Mouse (Mus musculus) midbrain, postnatal 0 days (tissue): ENCODE measurements around the gene Rps27rt. TPM values are rescaled to one million over a fixed set of nuclear protein-coding genes. Genes with fewer than 3 reads are reported as not detected.
"Not testable (repeated sequence)": the region's sequence is repeated elsewhere in the genome, so short reads cannot be mapped to it uniquely, and the experiment has no call there.

Experiments
- ATAC-seq: fragments of 200-750 bp; cut with Nextera tagmentation; 2 replicates; pipeline ENCODE4 v1.8.0; 2017; ENCODE audit warnings: moderate number of reproducible peaks, mild to moderate bottlenecking, moderate TSS enrichment, moderate library complexity; ENCODE audit not compliant: low FRiP score
- DNase-seq: peaks from one replicate; pipeline ENCODE4 v3.0.0-alpha.2; 2015; ENCODE audit warnings: low spot score
- H3K27ac ChIP-seq: fragments of 300-500 bp; sonication (generic); 2 replicates; pipeline ENCODE4 v1.5.1; 2014; ENCODE audit warnings: low read depth, mild to moderate bottlenecking, low read length, mixed read lengths
- H3K27me3 ChIP-seq: fragments of 300-500 bp; sonication (generic); 2 replicates; pipeline ENCODE4 v1.6.1; 2014; ENCODE audit warnings: low read length, control low read depth, mixed read lengths; ENCODE audit not compliant: insufficient read depth
- H3K36me3 ChIP-seq: fragments of 300-500 bp; sonication (generic); 2 replicates; pipeline ENCODE4 v1.6.1; 2014; ENCODE audit warnings: low read length, control low read depth, mixed read lengths; ENCODE audit not compliant: insufficient read depth
- H3K4me1 ChIP-seq: fragments of 300-500 bp; sonication (generic); 2 replicates; pipeline ENCODE4 v1.6.1; 2014; ENCODE audit warnings: mild to moderate bottlenecking, control low read depth, antibody characterized with exemption, low read length, mixed read lengths; ENCODE audit not compliant: insufficient read depth
- H3K4me2 ChIP-seq: fragments of 300-500 bp; sonication (generic); 2 replicates; pipeline ENCODE4 v1.6.1; 2014; ENCODE audit warnings: low read depth, mild to moderate bottlenecking, low read length, mixed read lengths; ENCODE audit not compliant: poor library complexity, severe bottlenecking
- H3K4me3 ChIP-seq: fragments of 300-500 bp; sonication (generic); 2 replicates; pipeline ENCODE4 v1.5.1; 2014; ENCODE audit warnings: low read depth, mild to moderate bottlenecking, low read length, moderate library complexity
- H3K9ac ChIP-seq: fragments of 300-500 bp; sonication (generic); replicated peaks from 2 replicates; pipeline ENCODE4 v1.6.1; 2014; ENCODE audit warnings: mild to moderate bottlenecking, low read length, moderate library complexity, mixed read lengths; ENCODE audit not compliant: poor library complexity, severe bottlenecking
- H3K9me3 ChIP-seq: fragments of 300-500 bp; sonication (generic); 2 replicates; pipeline ENCODE4 v1.6.1; 2016; ENCODE audit warnings: low read length, control low read depth
- CTCF ChIP-seq: IDR thresholded peaks from 2 replicates; pipeline ENCODE4 v1.5.1; 2016; ENCODE audit warnings: antibody characterized with exemption, mild to moderate bottlenecking
- WGBS: fragments of 180-500 bp; shearing (Covaris S2); extraction: QIAGEN DNeasy Blood & Tissue Kit; methylation state at CpG from one replicate; pipeline ENCODE4 v1.1.7; 2014; 5-methylcytosine and 5-hydroxymethylcytosine counted together
- polyA plus RNA-seq: library from polyadenylated mRNA; unstranded; fragments of >200 nt; fragmentation: Nextera tagmentation; extraction: Ambion mirVana; gene quantifications from 2 replicates; pipeline ENCODE4 v1.2.1, GENCODE M21; 2015
- total RNA-seq: library from RNA; depleted of rRNA; stranded (reverse); fragments of >200 nt; gene quantifications from 2 replicates; pipeline ENCODE4 v1.2.3, GENCODE M21; 2014; rRNA removed

Gene Rps27rt
- 20.7 and 27.4 TPM in 2 replicates for total RNA-seq
- 195 and 227 TPM in 2 replicates for polyA plus RNA-seq

DNA sequence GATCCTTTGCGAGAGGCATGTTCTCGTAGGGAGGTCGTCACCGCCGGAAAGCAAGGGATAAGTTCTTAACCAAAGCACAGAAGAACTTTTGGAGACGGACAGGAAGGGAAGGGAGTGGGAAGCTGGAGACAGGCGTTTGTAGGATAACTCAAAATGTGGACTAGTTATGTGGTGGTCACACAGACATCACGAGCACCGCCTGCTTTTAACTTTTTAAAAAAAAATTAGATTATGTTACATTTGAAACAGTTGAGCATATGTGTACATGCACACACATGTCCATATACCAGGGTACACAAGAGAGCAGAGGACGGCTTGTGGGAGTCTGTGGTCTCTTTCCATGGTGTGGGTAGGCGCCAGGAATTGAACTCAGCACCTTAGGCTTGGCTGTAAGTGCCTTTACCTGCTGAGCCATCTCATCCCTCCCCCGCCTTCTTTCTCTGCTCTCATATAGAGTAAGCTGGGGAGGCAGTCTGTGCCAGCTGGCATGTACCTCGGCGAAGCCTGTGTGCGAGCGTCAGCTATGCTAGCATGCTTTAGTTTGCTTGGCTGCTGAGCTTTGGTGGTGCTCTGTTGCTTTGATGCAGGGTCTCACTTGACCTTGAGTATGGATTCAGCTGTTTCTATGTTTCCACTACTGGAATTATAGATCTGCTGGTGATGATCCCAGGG lies at the start of gene Rps27rt:
TSS of gene Rps27rt (minus strand) at position 51 of the 672 bp plus-strand sequence.
- Histone ChIP-seq H3K9me3 (no peaks in the 10 kb centered on the region), H3K4me2 (no peak within 1 kb of the TSS), H3K27me3 (no peaks in the 10 kb centered on the region; the same call in 1 of the 2 replicates), H3K4me1 (peaks cover 9% of the 10 kb centered on the region; the same call in 1 of the 2 replicates), H3K27ac (no peak within 1 kb of the TSS), H3K9ac (no peak within 1 kb of the TSS), H3K36me3 (no peaks in the 10 kb centered on the region), H3K4me3 (no peak within 1 kb of the TSS)
- ATAC-seq (no peak), DNase-seq (peak; percentile 19)
- no peak for TF ChIP-seq CTCF
- 94% methylated on average over 16 of the region's 16 CpGs for WGBS

DNA sequence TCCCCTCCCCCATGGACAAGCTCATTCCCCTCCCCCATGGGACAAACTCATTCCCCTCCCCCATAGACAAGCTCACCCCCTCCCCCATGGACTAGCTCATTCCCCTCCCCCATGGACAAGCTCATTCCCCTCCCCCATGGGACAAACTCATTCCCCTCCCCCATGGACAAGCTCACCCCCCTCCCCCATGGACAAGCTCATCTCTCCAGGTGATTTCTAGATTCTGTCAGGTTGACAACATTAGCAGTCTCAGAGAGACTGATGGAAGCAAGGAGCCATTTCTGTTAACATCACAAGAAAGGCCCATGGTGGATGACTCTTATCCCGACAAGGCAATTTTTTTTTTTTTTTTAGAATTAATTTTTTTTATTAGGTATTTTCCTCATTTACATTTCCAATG lies 48.5 kb upstream of the Rps27rt start:
- not testable (repeated sequence) for H3K4me3 ChIP-seq, H3K27ac ChIP-seq, H3K4me1 ChIP-seq, H3K9ac ChIP-seq, H3K9me3 ChIP-seq, ATAC-seq, H3K36me3 ChIP-seq, H3K4me2 ChIP-seq, H3K27me3 ChIP-seq, DNase-seq
- WGBS = 96% methylated on average over 1 of the region's 1 CpGs

DNA sequence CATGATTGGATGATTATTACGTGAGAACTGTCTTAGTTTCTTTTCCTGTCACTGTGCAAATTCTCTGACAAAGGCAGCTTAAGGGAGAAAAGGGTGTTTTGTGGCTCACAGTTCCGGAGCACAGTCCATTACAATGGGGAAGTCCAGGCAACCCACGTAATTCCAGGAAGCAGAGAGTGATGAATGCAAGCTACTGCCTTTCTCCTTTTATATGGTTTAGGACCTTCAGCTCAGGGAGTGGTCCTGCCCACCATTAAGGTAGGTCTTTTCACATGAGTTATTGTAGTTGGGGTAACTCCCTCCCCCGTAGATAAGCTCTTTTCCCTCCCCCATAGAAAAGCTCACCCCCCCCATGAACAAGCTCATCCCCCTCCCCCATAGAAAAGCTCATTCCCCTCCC lies 48.0 kb upstream of the Rps27rt start:
- 27% methylated on average over 4 of the region's 4 CpGs for WGBS
- H3K27me3 ChIP-seq = no peaks in the 10 kb centered on the region
- H3K27ac ChIP-seq = no peak overlapping the region
- DNase-seq (no peak), ATAC-seq (no peak)
- H3K36me3 ChIP-seq = no peaks in the 10 kb centered on the region
- H3K4me3 ChIP-seq = no peak overlapping the region
- H3K4me2 ChIP-seq = no peak overlapping the region
- no peak for TF ChIP-seq CTCF
- no peak overlapping the region for H3K9ac ChIP-seq
- H3K4me1 ChIP-seq = no peaks in the 10 kb centered on the region; the same call in 1 of the 2 replicates
- H3K9me3 ChIP-seq = no peaks in the 10 kb centered on the region

DNA sequence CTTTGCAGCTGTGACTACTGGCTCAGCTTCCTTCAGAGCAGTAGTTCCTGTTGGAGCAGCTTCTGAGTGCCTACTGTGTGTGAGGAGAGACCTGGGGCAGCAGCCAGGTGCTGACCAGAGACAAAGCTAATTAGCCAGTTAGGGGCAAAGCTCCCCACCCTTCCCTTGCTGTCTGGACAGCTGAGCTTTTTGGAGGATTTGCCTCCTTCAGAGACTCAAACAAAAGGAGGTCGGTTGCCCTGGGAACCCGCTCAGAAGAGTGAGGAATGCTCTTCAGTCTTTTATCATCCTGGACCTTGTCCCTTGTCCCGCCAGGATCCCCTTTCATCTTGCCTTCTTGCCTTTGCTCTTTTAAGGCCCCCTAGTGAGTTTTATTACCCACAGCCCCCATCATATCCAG lies 46.8 kb upstream of the Rps27rt start:
- WGBS = 10% methylated on average over 3 of the region's 3 CpGs
- Histone ChIP-seq H3K36me3 (no peaks in the 10 kb centered on the region), H3K9me3 (no peaks in the 10 kb centered on the region), H3K9ac (0 out of 2 replicates have a peak overlapping the region, but pooled peaks have one; percentile 19), H3K27ac (no peak overlapping the region), H3K4me3 (no peak overlapping the region), H3K4me1 (no peaks in the 10 kb centered on the region; the same call in 1 of the 2 replicates), H3K27me3 (no peaks in the 10 kb centered on the region), H3K4me2 (no peak overlapping the region)
- DNase-seq (peak; percentile 55), ATAC-seq (0 out of 2 replicates have a peak, but pooled peaks have one; percentile 31)
- TF ChIP-seq CTCF = no peak

DNA sequence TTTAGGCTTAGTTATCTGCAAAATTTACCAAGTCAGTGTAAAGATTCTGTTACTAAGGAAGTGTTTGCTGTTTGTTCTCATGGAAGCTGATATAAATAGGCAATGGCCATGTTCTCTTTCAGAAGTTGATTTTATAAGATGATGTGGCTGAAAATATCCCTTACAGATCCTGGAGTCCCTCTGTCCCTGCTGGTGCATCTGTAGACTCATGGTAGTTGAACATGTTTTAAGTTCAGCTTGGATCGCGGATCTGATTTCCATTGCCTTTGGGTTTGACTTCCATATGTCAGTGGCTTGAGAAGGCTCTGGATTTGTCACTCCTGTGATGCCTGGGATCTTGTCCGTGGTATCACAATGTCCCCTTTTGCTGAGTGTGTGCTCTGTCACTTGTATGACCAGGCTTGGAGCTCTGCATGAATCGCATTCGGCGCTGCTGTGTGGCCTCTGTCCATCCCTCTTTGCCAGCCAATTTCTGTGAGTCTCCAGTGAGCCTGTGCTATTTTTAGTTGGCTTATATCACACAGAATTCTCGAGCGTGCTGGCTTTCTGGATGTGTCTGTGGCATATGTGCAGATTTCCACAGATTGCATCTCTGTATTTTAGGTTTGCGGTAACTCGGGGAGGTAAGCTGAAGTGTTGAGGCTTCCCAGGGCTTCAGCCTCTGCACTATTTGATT lies 41.3 kb upstream of the Rps27rt start:
- no peak overlapping the region for H3K4me2 ChIP-seq
- H3K27ac ChIP-seq = 0 out of 2 replicates have a peak overlapping the region, but pooled peaks have one; percentile 47

DNA sequence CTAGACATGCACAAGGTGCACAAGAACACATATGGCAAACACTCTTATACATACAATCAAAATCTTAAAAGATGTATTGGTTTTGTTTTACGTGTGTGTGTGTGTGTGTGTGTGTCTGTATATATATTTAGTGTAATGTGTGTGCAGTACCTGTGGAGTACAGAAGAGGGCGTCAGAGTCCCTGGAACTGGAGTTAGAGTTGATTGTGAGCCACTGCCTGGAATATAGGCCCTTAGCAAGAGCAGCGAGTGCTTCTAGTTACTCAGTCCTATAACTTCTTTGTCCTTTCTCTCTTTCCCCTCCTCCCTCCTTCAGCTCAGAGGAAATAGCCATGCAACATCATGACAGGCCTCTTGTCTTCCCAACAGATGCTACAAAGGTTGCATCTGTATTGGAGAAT lies 40.6 kb upstream of the Rps27rt start:
- H3K9ac ChIP-seq = no peak overlapping the region
- peak; percentile 41 for TF ChIP-seq CTCF
- 86% methylated on average over 3 of the region's 3 CpGs for WGBS
- DNase-seq (no peak), ATAC-seq (no peak)
- no peak overlapping the region for H3K4me3 ChIP-seq
- H3K36me3 ChIP-seq = no peaks in the 10 kb centered on the region
- H3K4me1 ChIP-seq = no peaks in the 10 kb centered on the region
- H3K27ac ChIP-seq = no peak overlapping the region
- H3K27me3 ChIP-seq = no peaks in the 10 kb centered on the region
- no peak overlapping the region for H3K4me2 ChIP-seq
- no peaks in the 10 kb centered on the region for H3K9me3 ChIP-seq

More for the DNA sequence above, 41.3 kb upstream of the Rps27rt start:
- Histone ChIP-seq H3K9me3 (no peaks in the 10 kb centered on the region), H3K4me3 (no peak overlapping the region), H3K9ac (no peak overlapping the region), H3K4me1 (no peaks in the 10 kb centered on the region), H3K27me3 (no peaks in the 10 kb centered on the region), H3K36me3 (no peaks in the 10 kb centered on the region)
- ATAC-seq = no peak
- WGBS = 79% methylated on average over 10 of the region's 10 CpGs
- DNase-seq = peak; percentile 32
- no peak for TF ChIP-seq CTCF
